Mouse (Mus musculus) gastrocnemius, postnatal 25 days (tissue): ENCODE results near the gene Krt39. TPM values are rescaled to one million over a fixed set of nuclear protein-coding genes. Genes with fewer than 3 reads are reported as not detected.

ENCODE experiments used
- DNase-seq: peaks from one replicate; pipeline ENCODE4 v3.0.0; 2022
- total RNA-seq, 2 experiments: library from RNA; stranded (reverse); gene quantifications; 1 replicate in 1 of 2; 2 replicates in 1 of 2; pipeline ENCODE4 v1.2.3; 2021

Gene Krt39
- total RNA-seq, 2 experiments from 2014 or later = not detected

- DNase-seq = no peak
These were observed 49.2 kb downstream of the Krt39 start for GRCm38 (mm10) chr11:99471946-99472345.

- no peak for DNase-seq
These were observed 51.9 kb downstream of the Krt39 start for GRCm38 (mm10) chr11:99469228-99469627.

DNA sequence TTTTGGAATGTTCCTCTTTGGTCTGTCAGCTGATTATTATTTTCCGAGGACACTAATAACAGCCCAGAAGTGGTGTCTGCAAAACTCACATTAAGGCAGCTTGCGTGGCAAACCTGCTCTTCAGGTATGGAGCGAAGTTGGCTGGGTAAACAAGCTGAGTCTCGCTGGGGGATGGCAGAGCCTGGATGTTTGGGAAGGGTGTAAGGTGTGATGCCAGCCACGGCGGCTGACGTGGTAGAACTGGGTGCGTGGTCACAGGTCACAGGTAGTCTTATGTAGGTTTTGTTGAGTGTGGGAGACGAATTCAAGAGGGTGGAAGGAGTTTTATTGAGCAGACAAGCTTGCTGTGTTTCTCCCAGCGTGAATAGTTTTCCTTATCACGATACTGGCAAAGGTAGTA, 52.6 kb downstream of the Krt39 start:
- no peak for DNase-seq

DNA sequence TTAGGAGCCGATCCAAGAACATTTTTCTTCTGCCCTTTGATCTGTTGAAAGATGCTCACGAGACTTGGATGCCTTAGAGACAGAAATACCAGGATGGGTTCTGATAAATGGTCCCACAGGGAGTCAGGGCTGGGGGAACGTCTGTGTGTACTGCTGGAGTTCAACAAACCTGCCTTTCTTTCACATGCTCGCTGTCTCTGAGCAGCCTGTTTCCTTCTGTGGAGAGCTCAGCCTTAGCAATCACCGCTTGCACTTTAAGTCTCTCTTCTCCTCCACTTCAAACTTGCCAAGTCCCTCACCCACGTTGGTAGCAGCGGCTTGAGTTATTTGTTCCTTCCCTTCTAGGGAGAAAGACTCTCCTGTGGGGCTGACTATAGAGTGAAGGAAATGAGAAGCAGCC, 54.8 kb downstream of the Krt39 start:
- DNase-seq = no peak

- DNase-seq = peak; percentile 18
These were observed 56.3 kb downstream of the Krt39 start for GRCm38 (mm10) chr11:99464836-99465235.

Other genes starting within 250 kb of the Krt39 start
- not detected for gene Krt24, start 236.1 kb downstream of the Krt39 start, total RNA-seq
- gene Krt25, start 198.4 kb downstream of the Krt39 start, total RNA-seq = not detected
- not detected for gene Krt26, start 183.4 kb downstream of the Krt39 start, total RNA-seq
- gene Krt27, start 170.2 kb downstream of the Krt39 start, total RNA-seq = not detected
- gene Krt28, start 146.4 kb downstream of the Krt39 start, total RNA-seq = not detected
- 1 to 10 TPM; 4.0 to 5.5 TPM for gene Krt10, start 132.0 kb downstream of the Krt39 start, total RNA-seq
- not detected for gene Krt12, start 99.1 kb downstream of the Krt39 start, total RNA-seq
- not detected for gene Krt20, start 83.2 kb downstream of the Krt39 start, total RNA-seq
- not detected for gene Krt23, start 28.2 kb downstream of the Krt39 start, total RNA-seq
- not detected for gene Krt40, start 21.8 kb upstream of the Krt39 start, total RNA-seq
- gene Krtap3-3, start 29.5 kb upstream of the Krt39 start, total RNA-seq = not detected
- not detected for gene Krtap3-2, start 35.5 kb upstream of the Krt39 start, total RNA-seq
- gene Gm11939, start 38.1 kb upstream of the Krt39 start, total RNA-seq = not detected
- gene Krtap3-1, start 45.3 kb upstream of the Krt39 start, total RNA-seq = not detected
- gene Krtap1-5, start 59.7 kb upstream of the Krt39 start, total RNA-seq = not detected
- gene Krtap1-4, start 62.3 kb upstream of the Krt39 start, total RNA-seq = not detected
- gene Krtap1-3, start 70.0 kb upstream of the Krt39 start, total RNA-seq = not detected
- not detected for gene Krtap9-3, start 76.8 kb upstream of the Krt39 start, total RNA-seq
- not detected for gene Gm11938, start 82.0 kb upstream of the Krt39 start, total RNA-seq
- gene Gm11937, start 88.9 kb upstream of the Krt39 start, total RNA-seq = not detected
- gene Krtap2-4, start 93.5 kb upstream of the Krt39 start, total RNA-seq = not detected
- not detected for gene Gm11562, start 99.1 kb upstream of the Krt39 start, total RNA-seq
- gene Krtap4-1, start 106.9 kb upstream of the Krt39 start, total RNA-seq = not detected
- gene Krtap4-2, start 113.7 kb upstream of the Krt39 start, total RNA-seq = not detected
- gene Krtap4-7, start 122.8 kb upstream of the Krt39 start, total RNA-seq = not detected
- not detected for gene Gm11555, start 128.9 kb upstream of the Krt39 start, total RNA-seq
- gene Gm11563, start 137.6 kb upstream of the Krt39 start, total RNA-seq = not detected
- gene Krtap4-6, start 144.6 kb upstream of the Krt39 start, total RNA-seq = not detected
- not detected for gene Gm14190, start 169.4 kb upstream of the Krt39 start, total RNA-seq
- gene Gm14180, start 213.0 kb upstream of the Krt39 start, total RNA-seq = not detected